Mouse (Mus musculus): Measurements from ENCODE around the gene Agr3. TPM values are rescaled to one million over a fixed set of nuclear protein-coding genes. Genes with fewer than 3 reads are reported as not detected.

Agr3 gene
- polyA plus RNA-seq, 1 experiment from 2014 or later: 0.32 TPM

DNA sequence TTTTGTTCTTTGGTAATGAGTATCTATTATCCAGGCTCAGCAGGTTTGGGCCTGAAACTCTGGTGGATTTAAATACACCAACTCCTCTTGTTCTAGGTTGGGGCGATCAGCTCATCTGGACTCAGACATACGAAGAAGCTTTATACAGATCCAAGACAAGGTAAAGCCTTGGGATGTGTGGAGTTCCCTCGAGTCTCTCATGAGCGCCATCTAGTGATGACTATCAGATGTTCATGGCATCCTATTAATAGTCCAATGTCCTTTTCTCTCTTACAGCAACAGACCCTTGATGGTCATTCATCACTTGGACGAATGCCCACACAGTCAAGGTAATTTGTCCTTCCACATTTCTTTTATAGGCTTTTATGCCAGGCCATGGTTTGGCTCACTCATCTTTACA, 70.4 kb downstream of the Agr3 start:
- Histone ChIP-seq H3K4me2 (ENCODE audit: low read depth, low read length, severe bottlenecking) (no peak overlapping the region), H3K4me3 (ENCODE audit: low read depth, low read length) (no peak overlapping the region), H3K27ac (ENCODE audit: low read depth, low read length) (no peak overlapping the region), H3K27me3 (ENCODE audit: control insufficient read depth, insufficient read depth, low read length) (no peaks in the 10 kb centered on the region), H3K4me1 (replicated peaks; ENCODE audit: control insufficient read depth, insufficient read depth, low read length) (no peaks in the 10 kb centered on the region), H3K9ac (ENCODE audit: low read length) (no peak overlapping the region), H3K9me3 (ENCODE audit: control insufficient read depth, low read length) (no peaks in the 10 kb centered on the region), H3K36me3 (ENCODE audit: control insufficient read depth, insufficient read depth, low read length) (no peaks in the 10 kb centered on the region)
- peak; percentile 72 for ATAC-seq (replicated peaks; ENCODE audit: low FRiP score)
- WGBS: 31% methylated on average over 5 of the region's 5 CpGs
- DNase-seq (ENCODE audit: low spot score): no peak

Other genes with a start within 250 kb of the Agr3 start
- 0.36 TPM in 1 of 2 replicates, not detected in the other for gene Agr2, start 67.3 kb downstream of the Agr3 start, polyA plus RNA-seq (2014; fragmentation: Nextera tagmentation; extraction: Ambion mirVana)
- 187 and 199 TPM in 2 replicates for gene Tspan13, start 116.9 kb downstream of the Agr3 start, polyA plus RNA-seq (2014; fragmentation: Nextera tagmentation; extraction: Ambion mirVana)
- gene Ankmy2, start 231.5 kb downstream of the Agr3 start, polyA plus RNA-seq (2014; fragmentation: Nextera tagmentation; extraction: Ambion mirVana): 26.3 and 30.6 TPM in 2 replicates
- 271 and 279 TPM in 2 replicates for gene Bzw2, start 232.5 kb downstream of the Agr3 start, polyA plus RNA-seq (2014; fragmentation: Nextera tagmentation; extraction: Ambion mirVana)